Mouse (Mus musculus): ENCODE data around the gene Tesmin. TPM values are rescaled to one million over a fixed set of nuclear protein-coding genes. Genes with fewer than 3 reads are reported as not detected.

The Tesmin gene
- polyA plus RNA-seq, 2 experiments: 0.25 to 0.30 TPM

GRCm38 (mm10) chr19:3347784-3348183 is 40.9 kb upstream of the Tesmin start:
- peaks cover 3% of the 10 kb centered on the region for H3K9me3 ChIP-seq (ENCODE audit: control insufficient read depth, low read length)
- ATAC-seq (ENCODE audit: insufficient read depth) (no peak), DNase-seq (ENCODE audit: low read depth in 3 of 3, low spot score in 3 of 3) (no peak)
- H3K27ac ChIP-seq: no peak overlapping the region
- no peaks in the 10 kb centered on the region for H3K4me1 ChIP-seq (replicated peaks; ENCODE audit: control insufficient read depth in 2 of 2, insufficient read depth in 2 of 2, low read length in 1 of 2)
- no peak overlapping the region for H3K4me3 ChIP-seq (ENCODE audit: insufficient read depth in 1 of 2, low read depth in 2 of 2, low read length in 2 of 2)
- H3K9ac ChIP-seq (replicated peaks): no peak overlapping the region
- no peaks in the 10 kb centered on the region for H3K27me3 ChIP-seq (ENCODE audit: control insufficient read depth, insufficient read depth, low read length)
- H3K4me2 ChIP-seq (ENCODE audit: low read depth): no peak overlapping the region
- no peak for TF ChIP-seq EP300 (IDR thresholded peaks at IDR 0.05; ENCODE audit: low read depth)
- peak; percentile 62 for TF ChIP-seq CTCF (IDR thresholded peaks at IDR 0.05; ENCODE audit: low read depth)
- WGBS (ENCODE audit: insufficient replicate concordance): 83% methylated on average over 1 of the region's 1 CpGs
- no peaks in the 10 kb centered on the region for H3K36me3 ChIP-seq (replicated peaks; ENCODE audit: control insufficient read depth, insufficient read depth, low read depth)

- no peaks in the 10 kb centered on the region for H3K4me1 ChIP-seq (replicated peaks; ENCODE audit: control insufficient read depth in 2 of 2, insufficient read depth in 2 of 2, low read length in 1 of 2)
- no peak overlapping the region for H3K4me2 ChIP-seq (ENCODE audit: low read depth)
- TF ChIP-seq CTCF (IDR thresholded peaks at IDR 0.05; ENCODE audit: low read depth) (no peak), EP300 (IDR thresholded peaks at IDR 0.05; ENCODE audit: low read depth) (no peak)
- H3K9me3 ChIP-seq (ENCODE audit: control insufficient read depth, low read length): no peaks in the 10 kb centered on the region
- H3K4me3 ChIP-seq (ENCODE audit: insufficient read depth in 1 of 2, low read depth in 2 of 2, low read length in 2 of 2): no peak overlapping the region
- no peak for ATAC-seq (ENCODE audit: insufficient read depth)
- H3K9ac ChIP-seq (replicated peaks): no peak overlapping the region
- H3K36me3 ChIP-seq (replicated peaks; ENCODE audit: control insufficient read depth, insufficient read depth, low read depth): no peaks in the 10 kb centered on the region; the same call in 1 of the 2 replicates
- H3K27me3 ChIP-seq (ENCODE audit: control insufficient read depth, insufficient read depth, low read length): no peaks in the 10 kb centered on the region
- DNase-seq (ENCODE audit: low read depth in 3 of 3, low spot score in 3 of 3): no peak
- WGBS (ENCODE audit: insufficient replicate concordance): 54% methylated on average over 7 of the region's 7 CpGs
- H3K27ac ChIP-seq: no peak overlapping the region
Measured at GRCm38 (mm10) chr19:3353415-3354111, 35.1 kb upstream of the Tesmin start.

- no peak for DNase-seq (ENCODE audit: low read depth in 3 of 3, low spot score in 3 of 3)
- Histone ChIP-seq H3K9ac (replicated peaks) (no peak overlapping the region), H3K4me3 (ENCODE audit: insufficient read depth in 1 of 2, low read depth in 2 of 2, low read length in 2 of 2) (no peak overlapping the region), H3K4me1 (replicated peaks; ENCODE audit: control insufficient read depth in 2 of 2, insufficient read depth in 2 of 2, low read length in 1 of 2) (no peaks in the 10 kb centered on the region), H3K36me3 (replicated peaks; ENCODE audit: control insufficient read depth, insufficient read depth, low read depth) (no peaks in the 10 kb centered on the region; the same call in 1 of the 2 replicates), H3K27me3 (ENCODE audit: control insufficient read depth, insufficient read depth, low read length) (no peaks in the 10 kb centered on the region), H3K4me2 (ENCODE audit: low read depth) (no peak overlapping the region), H3K27ac (no peak overlapping the region), H3K9me3 (ENCODE audit: control insufficient read depth, low read length) (no peaks in the 10 kb centered on the region)
- 61% methylated on average over 5 of the region's 5 CpGs for WGBS (ENCODE audit: insufficient replicate concordance)
- TF ChIP-seq EP300 (IDR thresholded peaks at IDR 0.05; ENCODE audit: low read depth) (no peak), CTCF (IDR thresholded peaks at IDR 0.05; ENCODE audit: low read depth) (peak; percentile 80)
- ATAC-seq (ENCODE audit: insufficient read depth): no peak
Measured at GRCm38 (mm10) chr19:3355096-3355495, 33.6 kb upstream of the Tesmin start.

GRCm38 (mm10) chr19:3356516-3356915 is 32.1 kb upstream of the Tesmin start:
- no peaks in the 10 kb centered on the region; the same call in 1 of the 2 replicates for H3K36me3 ChIP-seq (replicated peaks; ENCODE audit: control insufficient read depth, insufficient read depth, low read depth)
- TF ChIP-seq EP300 (IDR thresholded peaks at IDR 0.05; ENCODE audit: low read depth): no peak
- no peak for TF ChIP-seq CTCF (IDR thresholded peaks at IDR 0.05; ENCODE audit: low read depth)

GRCm38 (mm10) chr19:3357620-3358019 is 31.0 kb upstream of the Tesmin start:
- no peak overlapping the region for H3K9ac ChIP-seq (replicated peaks)

More at GRCm38 (mm10) chr19:3356516-3356915, 32.1 kb upstream of the Tesmin start:
- ATAC-seq (ENCODE audit: insufficient read depth) (no peak), DNase-seq (ENCODE audit: low read depth in 3 of 3, low spot score in 3 of 3) (no peak)
- H3K9me3 ChIP-seq (ENCODE audit: control insufficient read depth, low read length): no peaks in the 10 kb centered on the region
- H3K27ac ChIP-seq: no peak overlapping the region
- no peaks in the 10 kb centered on the region for H3K27me3 ChIP-seq (ENCODE audit: control insufficient read depth, insufficient read depth, low read length)
- H3K9ac ChIP-seq (replicated peaks): no peak overlapping the region
- H3K4me2 ChIP-seq (ENCODE audit: low read depth): no peak overlapping the region
- 76% methylated on average over 5 of the region's 5 CpGs for WGBS (ENCODE audit: insufficient replicate concordance)
- H3K4me1 ChIP-seq (replicated peaks; ENCODE audit: control insufficient read depth in 2 of 2, insufficient read depth in 2 of 2, low read length in 1 of 2): peaks cover 0 to 7% of the 10 kb centered on the region in 2 experiments; a peak in 2 of 4 replicates
- no peak overlapping the region for H3K4me3 ChIP-seq (ENCODE audit: insufficient read depth in 1 of 2, low read depth in 2 of 2, low read length in 2 of 2)

More at GRCm38 (mm10) chr19:3357620-3358019, 31.0 kb upstream of the Tesmin start:
- no peak overlapping the region for H3K4me3 ChIP-seq (ENCODE audit: insufficient read depth in 1 of 2, low read depth in 2 of 2, low read length in 2 of 2)
- H3K4me2 ChIP-seq (ENCODE audit: low read depth): no peak overlapping the region
- 70% methylated on average over 4 of the region's 4 CpGs for WGBS (ENCODE audit: insufficient replicate concordance)
- H3K4me1 ChIP-seq (replicated peaks; ENCODE audit: control insufficient read depth in 2 of 2, insufficient read depth in 2 of 2, low read length in 1 of 2): peaks cover 0 to 7% of the 10 kb centered on the region in 2 experiments; a peak in 2 of 4 replicates
- no peak overlapping the region for H3K27ac ChIP-seq
- TF ChIP-seq CTCF (IDR thresholded peaks at IDR 0.05; ENCODE audit: low read depth) (peak; percentile 49), EP300 (IDR thresholded peaks at IDR 0.05; ENCODE audit: low read depth) (no peak)
- DNase-seq (ENCODE audit: low read depth in 3 of 3, low spot score in 3 of 3): no peak
- no peaks in the 10 kb centered on the region for H3K27me3 ChIP-seq (ENCODE audit: control insufficient read depth, insufficient read depth, low read length)
- H3K36me3 ChIP-seq (replicated peaks; ENCODE audit: control insufficient read depth, insufficient read depth, low read depth): no peaks in the 10 kb centered on the region; the same call in 1 of the 2 replicates
- no peak for ATAC-seq (ENCODE audit: insufficient read depth)
- no peaks in the 10 kb centered on the region for H3K9me3 ChIP-seq (ENCODE audit: control insufficient read depth, low read length)
